Comparison of ENCODE assay signal across 10 mouse cellular contexts in the genomic region with DNA sequence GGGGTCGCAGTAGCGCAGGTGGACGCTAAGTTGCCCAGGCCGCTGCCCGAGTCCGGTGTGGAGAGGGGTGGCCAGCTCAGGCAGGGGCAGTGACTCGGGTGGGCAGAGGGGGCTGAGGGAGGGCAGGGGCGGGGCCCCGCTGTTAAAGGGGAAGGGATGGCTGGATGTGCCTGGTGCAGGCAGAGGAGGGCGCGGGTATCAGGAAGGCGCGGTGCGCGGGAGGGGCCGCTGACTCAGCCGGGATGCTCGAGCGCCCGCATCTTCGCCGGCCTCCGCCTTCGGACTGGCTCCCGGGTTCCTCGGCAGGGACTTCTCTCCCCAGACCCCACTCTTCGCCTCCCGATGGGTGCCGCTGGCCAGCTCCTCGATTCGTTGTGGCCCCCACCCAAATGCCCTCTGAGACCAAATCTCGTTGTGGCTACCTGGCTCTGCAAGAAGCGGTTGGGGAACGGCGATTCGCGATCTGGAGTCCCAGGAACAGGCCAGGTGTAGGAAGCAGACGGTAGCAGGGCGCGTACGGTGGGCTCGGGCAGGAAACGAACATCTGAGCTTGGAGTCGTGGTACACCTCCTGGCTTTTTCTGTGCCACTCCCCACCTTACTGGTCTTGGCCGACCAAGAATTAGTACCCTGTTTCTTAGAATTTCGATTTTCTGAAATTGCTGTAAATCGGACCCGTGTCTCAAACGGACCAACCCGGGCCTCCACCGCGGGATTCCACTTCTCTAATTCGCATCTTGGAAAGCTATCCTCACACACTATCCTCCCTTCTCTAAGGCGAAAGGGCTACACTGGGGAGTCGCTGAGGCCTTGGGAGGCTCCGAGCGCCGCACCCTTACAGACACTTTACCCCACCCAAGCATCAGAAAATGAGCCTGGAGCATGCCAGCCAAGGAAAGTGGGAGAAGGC. TPM values are rescaled to one million over a fixed set of nuclear protein-coding genes. Genes with fewer than 3 reads are reported as not detected.
DNase-seq lines count a peak whose midpoint lies in the region; ATAC-seq lines count a peak whose summit lies in the region.
"Had no signal": no experiment of that assay in that cellular context is flagged by ENCODE, and none has a peak within 500 bp of the region (broad histone marks: within the 10 kb centered on the region; RNA-seq: fewer than 3 reads in every experiment).

No protein-coding gene starts in this region.

- WGBS in forebrain, embryonic 10.5 days, result under 1% methylated on average over 58 of the region's 58 CpGs
- WGBS in forebrain, embryonic 16.5 days, result under 1% methylated on average over 51 of the region's 58 CpGs
- under 1% methylated on average over 58 of the region's 58 CpGs for WGBS in limb, embryonic 12.5 days
- 1% methylated on average over 53 of the region's 58 CpGs for WGBS in neural tube, embryonic 15.5 days

- peak overlapping the region; percentile 43 for H3K4me3 ChIP-seq in forebrain, embryonic 10.5 days
- H3K4me3 ChIP-seq in forebrain, embryonic 16.5 days (replicated peaks; ENCODE audit: low read length), result no peak overlapping the region
- H3K4me3 ChIP-seq in limb, embryonic 12.5 days (replicated peaks), result peak overlapping the region; percentile 29
- peak overlapping the region; percentile 26 for H3K4me3 ChIP-seq in neural tube, embryonic 15.5 days (replicated peaks)

- DNase-seq in forebrain, embryonic 10.5 days (ENCODE audit: extremely low spot score, low spot score), result peak; percentile 65
- peak; percentile 15 for DNase-seq in spleen, adult 12 weeks (ENCODE audit: low spot score)
- no peak for DNase-seq in spleen, postnatal 14 days (ENCODE audit: low spot score in 2 of 2)
- DNase-seq in right cerebral cortex, adult 18-20 months, result no peak

- no peak for ATAC-seq in forebrain, embryonic 16.5 days
- ATAC-seq in granulocyte monocyte progenitor cell, adult 5-6 weeks (replicated peaks; ENCODE audit: poor library complexity, severe bottlenecking), result peak; percentile 32
- ATAC-seq in limb, embryonic 12.5 days (ENCODE audit: insufficient number of reproducible peaks, insufficient read depth, low FRiP score, low TSS enrichment, low read depth), result no peak
- ATAC-seq in neural tube, embryonic 15.5 days (ENCODE audit: low FRiP score), result peak; percentile 19; the same call in 1 of the 2 replicates

- H3K27ac ChIP-seq in forebrain, embryonic 10.5 days, result no peak overlapping the region
- H3K27ac ChIP-seq in forebrain, embryonic 16.5 days (ENCODE audit: low read length), result no peak overlapping the region
- H3K27ac ChIP-seq in limb, embryonic 12.5 days, result no peak overlapping the region
- H3K27ac ChIP-seq in neural tube, embryonic 15.5 days (replicated peaks), result no peak overlapping the region

- H3K4me1 ChIP-seq in forebrain, embryonic 10.5 days, result peaks cover 35% of the 10 kb centered on the region
- peaks cover 18% of the 10 kb centered on the region for H3K4me1 ChIP-seq in forebrain, embryonic 16.5 days (replicated peaks; ENCODE audit: control insufficient read depth, insufficient read depth, low read length)
- peaks cover 28% of the 10 kb centered on the region for H3K4me1 ChIP-seq in limb, embryonic 12.5 days (replicated peaks)
- peaks cover 24% of the 10 kb centered on the region for H3K4me1 ChIP-seq in neural tube, embryonic 15.5 days

- no peak overlapping the region for H3K4me2 ChIP-seq in forebrain, embryonic 16.5 days (ENCODE audit: low read length)
- H3K4me2 ChIP-seq in limb, embryonic 12.5 days, result peak overlapping the region; percentile 46
- H3K4me2 ChIP-seq in neural tube, embryonic 15.5 days, result peak overlapping the region; percentile 23

- H3K9ac ChIP-seq in forebrain, embryonic 16.5 days (replicated peaks; ENCODE audit: low read depth, low read length), result no peak overlapping the region
- peak overlapping the region; percentile 18; the same call in 1 of the 2 replicates for H3K9ac ChIP-seq in limb, embryonic 12.5 days (replicated peaks)
- no peak overlapping the region for H3K9ac ChIP-seq in neural tube, embryonic 15.5 days (replicated peaks)

- no peaks in the 10 kb centered on the region for H3K9me3 ChIP-seq in forebrain, embryonic 10.5 days
- no peaks in the 10 kb centered on the region for H3K9me3 ChIP-seq in forebrain, embryonic 16.5 days (ENCODE audit: control insufficient read depth, low read length)
- no peaks in the 10 kb centered on the region for H3K9me3 ChIP-seq in limb, embryonic 12.5 days
- no peaks in the 10 kb centered on the region for H3K9me3 ChIP-seq in neural tube, embryonic 15.5 days (replicated peaks)

- no peaks in the 10 kb centered on the region for H3K36me3 ChIP-seq in forebrain, embryonic 10.5 days (replicated peaks)
- no peaks in the 10 kb centered on the region for H3K36me3 ChIP-seq in forebrain, embryonic 16.5 days (ENCODE audit: control insufficient read depth, insufficient read depth)
- H3K36me3 ChIP-seq in limb, embryonic 12.5 days, result no peaks in the 10 kb centered on the region
- no peaks in the 10 kb centered on the region for H3K36me3 ChIP-seq in neural tube, embryonic 15.5 days

- peaks cover 100% of the 10 kb centered on the region for H3K27me3 ChIP-seq in forebrain, embryonic 10.5 days (ENCODE audit: poor library complexity, severe bottlenecking)
- H3K27me3 ChIP-seq in forebrain, embryonic 16.5 days (replicated peaks; ENCODE audit: control insufficient read depth, insufficient read depth, low read length), result peaks cover 80% of the 10 kb centered on the region
- H3K27me3 ChIP-seq in limb, embryonic 12.5 days, result peaks cover 97% of the 10 kb centered on the region
- peaks cover 93% of the 10 kb centered on the region for H3K27me3 ChIP-seq in neural tube, embryonic 15.5 days (replicated peaks)

RNA-seq across cellular contexts. Expression of gene Tlx2, which starts 0.5 kb away (rescaled TPM):
- not detected in 2 replicates for polyA plus RNA-seq in forebrain, embryonic 10.5 days (2016; fragmentation: Nextera tagmentation; extraction: Ambion mirVana)
- polyA plus RNA-seq in forebrain, embryonic 16.5 days (2015; fragmentation: Nextera tagmentation; extraction: Ambion mirVana), result not detected in 2 replicates
- not detected in 2 replicates for total RNA-seq in granulocyte monocyte progenitor cell, adult 5-6 weeks (2014; fragmentation: Nextera tagmentation)
- total RNA-seq in granulocyte monocyte progenitor cell, adult 5-6 weeks (2017), result not detected in 2 replicates
- 0.27 and 1.0 TPM in 2 replicates for polyA plus RNA-seq in limb, embryonic 12.5 days (2016; fragmentation: Nextera tagmentation; extraction: Ambion mirVana)
- 2.6 and 4.7 TPM in 2 replicates for polyA plus RNA-seq in neural tube, embryonic 15.5 days (2015; fragmentation: Nextera tagmentation; extraction: Ambion mirVana)
- total RNA-seq: MEL had no signal
- polyA plus RNA-seq: gonadal fat pad, adult 2 months had no signal

RNA-seq across cellular contexts. Expression of gene Pcgf1, which starts 7.1 kb away (rescaled TPM):
- polyA plus RNA-seq in forebrain, embryonic 10.5 days (2016; fragmentation: Nextera tagmentation; extraction: Ambion mirVana), result 37.6 and 39.4 TPM in 2 replicates
- polyA plus RNA-seq in forebrain, embryonic 16.5 days (2015; fragmentation: Nextera tagmentation; extraction: Ambion mirVana), result 45.5 and 46.5 TPM in 2 replicates
- total RNA-seq in granulocyte monocyte progenitor cell, adult 5-6 weeks (2014; fragmentation: Nextera tagmentation), result 20.3 and 24.6 TPM in 2 replicates
- 10.9 and 11.5 TPM in 2 replicates for total RNA-seq in granulocyte monocyte progenitor cell, adult 5-6 weeks (2017)
- polyA plus RNA-seq in limb, embryonic 12.5 days (2016; fragmentation: Nextera tagmentation; extraction: Ambion mirVana), result 39.0 and 39.7 TPM in 2 replicates
- 45.4 and 50.8 TPM in 2 replicates for polyA plus RNA-seq in neural tube, embryonic 15.5 days (2015; fragmentation: Nextera tagmentation; extraction: Ambion mirVana)

RNA-seq across cellular contexts. Expression of gene Dqx1, which starts 12.9 kb away (rescaled TPM):
- 1.7 TPM in 2 replicates for polyA plus RNA-seq in forebrain, embryonic 10.5 days (2016; fragmentation: Nextera tagmentation; extraction: Ambion mirVana)
- 0.30 and 0.31 TPM in 2 replicates for polyA plus RNA-seq in forebrain, embryonic 16.5 days (2015; fragmentation: Nextera tagmentation; extraction: Ambion mirVana)
- 0.81 and 2.4 TPM in 2 replicates for total RNA-seq in granulocyte monocyte progenitor cell, adult 5-6 weeks (2014; fragmentation: Nextera tagmentation)
- total RNA-seq in granulocyte monocyte progenitor cell, adult 5-6 weeks (2017), result 1.1 and 1.6 TPM in 2 replicates
- polyA plus RNA-seq in limb, embryonic 12.5 days (2016; fragmentation: Nextera tagmentation; extraction: Ambion mirVana), result 0.68 and 1.1 TPM in 2 replicates
- 0.45 and 1.7 TPM in 2 replicates for polyA plus RNA-seq in neural tube, embryonic 15.5 days (2015; fragmentation: Nextera tagmentation; extraction: Ambion mirVana)

RNA-seq across cellular contexts. Expression of gene Htra2, which starts 15.5 kb away (rescaled TPM):
- 78.1 and 92.0 TPM in 2 replicates for polyA plus RNA-seq in forebrain, embryonic 10.5 days (2016; fragmentation: Nextera tagmentation; extraction: Ambion mirVana)
- polyA plus RNA-seq in forebrain, embryonic 16.5 days (2015; fragmentation: Nextera tagmentation; extraction: Ambion mirVana), result 70.7 and 77.8 TPM in 2 replicates
- 96.9 and 114 TPM in 2 replicates for total RNA-seq in granulocyte monocyte progenitor cell, adult 5-6 weeks (2014; fragmentation: Nextera tagmentation)
- 66.2 and 81.3 TPM in 2 replicates for total RNA-seq in granulocyte monocyte progenitor cell, adult 5-6 weeks (2017)
- polyA plus RNA-seq in limb, embryonic 12.5 days (2016; fragmentation: Nextera tagmentation; extraction: Ambion mirVana), result 68.7 and 75.5 TPM in 2 replicates
- 80.8 and 83.1 TPM in 2 replicates for polyA plus RNA-seq in neural tube, embryonic 15.5 days (2015; fragmentation: Nextera tagmentation; extraction: Ambion mirVana)

RNA-seq across cellular contexts. Expression of gene Lbx2, which starts 15.6 kb away (rescaled TPM):
- polyA plus RNA-seq in forebrain, embryonic 10.5 days (2016; fragmentation: Nextera tagmentation; extraction: Ambion mirVana), result 0.20 and 0.29 TPM in 2 replicates
- polyA plus RNA-seq in forebrain, embryonic 16.5 days (2015; fragmentation: Nextera tagmentation; extraction: Ambion mirVana), result not detected in 2 replicates
- not detected in 2 replicates for total RNA-seq in granulocyte monocyte progenitor cell, adult 5-6 weeks (2014; fragmentation: Nextera tagmentation)
- total RNA-seq in granulocyte monocyte progenitor cell, adult 5-6 weeks (2017), result 1.3 TPM in 1 of 2 replicates, not detected in the other
- polyA plus RNA-seq in limb, embryonic 12.5 days (2016; fragmentation: Nextera tagmentation; extraction: Ambion mirVana), result 0.63 and 6.7 TPM in 2 replicates
- 0.24 and 0.32 TPM in 2 replicates for polyA plus RNA-seq in neural tube, embryonic 15.5 days (2015; fragmentation: Nextera tagmentation; extraction: Ambion mirVana)

Comparison
In these comparisons a context has a peak if more than half of its experiments do, and no peak if none do; other contexts are left out.
1. DNase-seq: peak in forebrain, embryonic 10.5 days (single experiment) and spleen, adult 12 weeks (single experiment); none in spleen, postnatal 14 days (0 of 2) and right cerebral cortex, adult 18-20 months (single experiment).
2. ATAC-seq: peak in granulocyte monocyte progenitor cell, adult 5-6 weeks (single experiment) and neural tube, embryonic 15.5 days (single experiment); none in forebrain, embryonic 16.5 days (single experiment) and limb, embryonic 12.5 days (single experiment).